Mouse (Mus musculus): ENCODE results near the gene Coro6. TPM values are rescaled to one million over a fixed set of nuclear protein-coding genes. Genes with fewer than 3 reads are reported as not detected.
A peak's percentile ranks its signal among the peaks of the same experiment; 100 is the strongest.

The Coro6 gene
- polyA plus RNA-seq, 1 experiment from 2014 or later = 0.22 TPM

GRCm38 (mm10) chr11:77488771-77489581 is 26.8 kb downstream of the Coro6 start:
- Histone ChIP-seq H3K9ac (peak overlapping the region; percentile 88), H3K9me3 (ENCODE audit: low read depth, low read length) (no peaks in the 10 kb centered on the region), H3K4me1 (ENCODE audit: insufficient read depth) (peaks cover 30% of the 10 kb centered on the region), H3K27ac (ENCODE audit: low read depth) (no peak overlapping the region), H3K27me3 (ENCODE audit: insufficient read depth, low read length) (no peaks in the 10 kb centered on the region), H3K4me3 (ENCODE audit: low read depth, low read length) (peak overlapping the region; percentile 84), H3K4me2 (peak overlapping the region; percentile 80), H3K36me3 (ENCODE audit: insufficient read depth) (no peaks in the 10 kb centered on the region)
- WGBS = 3% methylated on average over 47 of the region's 55 CpGs
- DNase-seq = peak; percentile 56
- ATAC-seq (ENCODE audit: insufficient read depth) = no peak
- TF ChIP-seq CTCF (IDR thresholded peaks at IDR 0.05; ENCODE audit: low read depth) = no peak

DNA sequence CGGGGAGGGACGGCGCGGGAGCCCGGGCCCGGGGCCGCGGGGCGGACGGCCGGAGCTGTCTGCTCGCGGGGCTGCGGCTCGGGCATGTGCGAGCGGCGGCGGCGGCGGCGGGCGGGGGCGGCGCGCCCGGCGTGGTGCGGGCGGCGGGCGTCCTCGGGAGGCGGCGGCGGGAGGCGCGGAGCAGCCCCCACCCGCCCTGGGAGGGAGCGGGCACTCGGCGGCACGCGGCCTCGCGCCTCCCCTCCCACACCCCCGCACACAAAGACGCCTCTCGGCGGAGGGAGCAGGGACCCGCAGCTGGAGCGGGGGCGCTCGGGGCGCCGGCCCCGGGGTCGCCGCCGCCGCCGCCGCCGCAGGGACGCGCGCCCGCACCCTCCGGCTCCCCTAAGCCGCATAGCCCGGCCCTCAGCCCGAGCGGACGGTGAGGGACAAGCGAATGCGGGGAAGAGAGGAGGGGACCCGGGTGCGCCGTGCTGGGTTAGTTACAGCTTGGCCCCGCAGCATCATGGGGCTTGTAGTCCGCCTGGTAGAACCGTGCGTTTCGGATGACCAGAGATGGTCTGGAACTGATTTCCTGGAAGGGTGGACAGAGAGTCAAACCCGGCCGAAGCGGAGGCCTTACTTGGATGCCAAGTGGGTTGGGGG is 27.5 kb downstream of the Coro6 start, which contains the start of gene Ankrd13b:
Gene Ankrd13b (minus strand): TSS at position 88 of the 645 bp plus-strand sequence.
- Histone ChIP-seq H3K4me2 (peak within 1 kb of the TSS; percentile 80), H3K27ac (ENCODE audit: low read depth) (peak within 1 kb of the TSS; percentile 54; the same call in 1 of the 2 replicates), H3K9ac (peak within 1 kb of the TSS; percentile 88), H3K4me3 (ENCODE audit: low read depth, low read length) (peak within 1 kb of the TSS; percentile 84), H3K4me1 (ENCODE audit: insufficient read depth) (peaks cover 33% of the 10 kb centered on the region), H3K27me3 (ENCODE audit: insufficient read depth, low read length) (no peaks in the 10 kb centered on the region), H3K36me3 (ENCODE audit: insufficient read depth) (no peaks in the 10 kb centered on the region), H3K9me3 (ENCODE audit: low read depth, low read length) (no peaks in the 10 kb centered on the region)
- ATAC-seq (ENCODE audit: insufficient read depth) (peak; percentile 23), DNase-seq (peak; percentile 87)
- WGBS = under 1% methylated on average over 78 of the region's 87 CpGs
- TF ChIP-seq CTCF (IDR thresholded peaks at IDR 0.05; ENCODE audit: low read depth) = no peak

- Histone ChIP-seq H3K27me3 (ENCODE audit: insufficient read depth, low read length) (no peaks in the 10 kb centered on the region), H3K9me3 (ENCODE audit: low read depth, low read length) (no peaks in the 10 kb centered on the region), H3K36me3 (ENCODE audit: insufficient read depth) (no peaks in the 10 kb centered on the region), H3K27ac (ENCODE audit: low read depth) (peak overlapping the region; percentile 51; the same call in 1 of the 2 replicates), H3K4me1 (ENCODE audit: insufficient read depth) (peaks cover 32% of the 10 kb centered on the region), H3K9ac (no peak overlapping the region), H3K4me2 (peak overlapping the region; percentile 90), H3K4me3 (ENCODE audit: low read depth, low read length) (peak overlapping the region; percentile 84)
- ATAC-seq (ENCODE audit: insufficient read depth) = no peak
- no peak for DNase-seq
- no peak for TF ChIP-seq CTCF (IDR thresholded peaks at IDR 0.05; ENCODE audit: low read depth)
- 67% methylated on average over 6 of the region's 6 CpGs for WGBS
Observed at GRCm38 (mm10) chr11:77490451-77490850, 28.2 kb downstream of the Coro6 start.

DNA sequence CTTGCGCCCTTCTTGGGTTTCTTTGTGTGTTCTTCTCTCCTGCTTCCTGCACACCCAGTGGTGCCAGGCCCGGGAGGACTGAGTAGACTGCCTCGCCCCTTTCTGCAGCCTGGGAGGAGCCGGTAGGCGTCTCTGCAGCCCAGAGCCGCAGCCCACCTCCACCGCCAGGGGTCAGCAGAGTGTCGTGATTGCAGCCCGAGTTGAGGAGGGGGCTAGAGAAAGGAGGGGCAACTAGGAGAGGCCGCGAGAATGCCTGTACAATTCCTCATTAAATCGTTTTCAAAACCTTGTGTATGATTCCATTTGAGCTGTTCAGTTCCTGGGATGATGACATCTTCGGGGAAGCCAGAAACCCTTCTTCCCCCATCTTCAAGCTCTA is 28.9 kb downstream of the Coro6 start:
- H3K27me3 ChIP-seq (ENCODE audit: insufficient read depth, low read length) = no peaks in the 10 kb centered on the region
- TF ChIP-seq CTCF (IDR thresholded peaks at IDR 0.05; ENCODE audit: low read depth) = peak; percentile 99
- ATAC-seq (ENCODE audit: insufficient read depth) (peak; percentile 75), DNase-seq (peak; percentile 98)
- peak overlapping the region; percentile 97 for H3K27ac ChIP-seq (ENCODE audit: low read depth)
- H3K4me3 ChIP-seq (ENCODE audit: low read depth, low read length) = peak overlapping the region; percentile 57
- H3K4me1 ChIP-seq (ENCODE audit: insufficient read depth) = peaks cover 29% of the 10 kb centered on the region
- H3K9me3 ChIP-seq (ENCODE audit: low read depth, low read length) = no peaks in the 10 kb centered on the region
- peak overlapping the region; percentile 93 for H3K9ac ChIP-seq
- no peaks in the 10 kb centered on the region for H3K36me3 ChIP-seq (ENCODE audit: insufficient read depth)
- peak overlapping the region; percentile 90 for H3K4me2 ChIP-seq
- WGBS = under 1% methylated on average over 13 of the region's 13 CpGs

DNA sequence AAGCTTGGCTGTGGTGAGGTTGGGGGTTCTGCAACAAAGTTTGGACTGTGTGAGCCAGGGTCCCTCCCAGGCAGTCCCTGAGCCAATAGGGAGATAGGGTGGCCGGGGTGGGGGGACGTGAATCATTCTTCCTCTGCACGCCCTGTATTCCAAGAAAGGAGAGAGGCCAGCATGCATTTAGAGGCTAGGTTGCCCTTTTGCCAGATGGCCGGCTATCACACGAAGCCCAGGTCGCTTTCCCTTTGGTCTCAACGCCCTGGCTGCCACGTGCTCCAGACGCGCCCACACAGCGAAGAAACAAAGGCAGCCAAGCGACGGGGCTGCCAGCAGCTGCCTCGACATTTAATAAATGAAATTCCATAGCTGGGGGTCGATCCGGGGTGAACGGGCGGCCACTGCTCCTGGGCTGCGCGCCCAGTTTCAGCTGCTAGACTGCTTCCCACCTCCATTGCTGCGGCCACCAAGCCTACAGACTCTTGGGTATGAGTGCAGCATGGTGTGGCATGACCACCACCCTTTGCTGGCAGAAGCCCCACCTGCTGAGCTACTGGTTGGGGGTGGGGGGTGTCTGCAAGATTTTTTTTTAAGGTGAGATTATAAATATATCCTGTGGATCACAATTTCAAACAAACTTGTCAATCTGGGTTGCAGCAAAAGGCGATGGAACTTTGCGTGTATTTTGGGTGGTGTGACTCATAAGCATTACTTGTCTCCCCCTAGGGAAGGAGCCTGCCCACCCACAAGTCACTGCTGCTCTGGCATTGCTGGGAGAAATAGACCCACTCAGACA is 29.5 kb downstream of the Coro6 start:
- TF ChIP-seq CTCF (IDR thresholded peaks at IDR 0.05; ENCODE audit: low read depth) = no peak
- Histone ChIP-seq H3K4me1 (ENCODE audit: insufficient read depth) (peaks cover 27% of the 10 kb centered on the region), H3K27me3 (ENCODE audit: insufficient read depth, low read length) (no peaks in the 10 kb centered on the region), H3K9ac (peak overlapping the region; percentile 93), H3K4me2 (peak overlapping the region; percentile 90), H3K27ac (ENCODE audit: low read depth) (peak overlapping the region; percentile 97), H3K36me3 (ENCODE audit: insufficient read depth) (0 out of 2 replicates have a peak, but pooled peaks cover 2% of the 10 kb centered on the region), H3K4me3 (ENCODE audit: low read depth, low read length) (peak overlapping the region; percentile 57), H3K9me3 (ENCODE audit: low read depth, low read length) (no peaks in the 10 kb centered on the region)
- WGBS = 0% methylated on average over 23 of the region's 23 CpGs
- DNase-seq (peak; percentile 94), ATAC-seq (ENCODE audit: insufficient read depth) (peak; percentile 79)

DNA sequence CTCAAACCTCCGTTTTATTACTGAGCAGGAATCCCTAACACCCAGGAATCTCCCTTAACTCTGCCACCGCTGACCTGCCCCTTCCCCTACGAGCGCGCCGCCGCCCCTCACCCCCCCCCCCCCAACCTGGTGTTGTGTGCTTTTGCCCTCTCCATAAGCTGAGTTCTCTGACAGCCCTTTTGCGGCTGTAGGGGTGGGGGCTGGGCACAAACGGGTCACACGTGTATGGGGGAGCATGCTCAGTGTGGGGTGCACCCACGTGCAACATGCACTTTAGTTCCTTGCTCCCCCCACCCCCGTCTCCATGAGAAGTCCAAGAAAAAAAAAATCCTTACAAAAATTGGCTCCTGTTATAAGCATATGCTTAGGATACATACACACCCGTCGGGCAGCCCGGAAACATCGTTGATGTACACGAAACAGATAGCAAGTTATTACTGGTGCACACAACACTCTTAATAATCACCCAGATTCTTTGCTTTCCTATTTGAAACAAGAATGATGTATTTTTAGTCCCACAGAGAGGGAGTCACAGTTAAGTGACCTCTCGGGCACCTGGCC is 30.2 kb downstream of the Coro6 start:
- Histone ChIP-seq H3K9ac (peak overlapping the region; percentile 93), H3K27me3 (ENCODE audit: insufficient read depth, low read length) (no peaks in the 10 kb centered on the region), H3K36me3 (ENCODE audit: insufficient read depth) (0 out of 2 replicates have a peak, but pooled peaks cover 2% of the 10 kb centered on the region), H3K27ac (ENCODE audit: low read depth) (peak overlapping the region; percentile 97), H3K4me2 (peak overlapping the region; percentile 90), H3K4me1 (ENCODE audit: insufficient read depth) (peaks cover 26% of the 10 kb centered on the region), H3K9me3 (ENCODE audit: low read depth, low read length) (no peaks in the 10 kb centered on the region), H3K4me3 (ENCODE audit: low read depth, low read length) (peak overlapping the region; percentile 57)
- WGBS = under 1% methylated on average over 18 of the region's 18 CpGs
- no peak for TF ChIP-seq CTCF (IDR thresholded peaks at IDR 0.05; ENCODE audit: low read depth)
- peak; percentile 54 for DNase-seq
- no peak for ATAC-seq (ENCODE audit: insufficient read depth)
